Comparison of ENCODE assay signal across 16 mouse cellular contexts in the genomic region with DNA sequence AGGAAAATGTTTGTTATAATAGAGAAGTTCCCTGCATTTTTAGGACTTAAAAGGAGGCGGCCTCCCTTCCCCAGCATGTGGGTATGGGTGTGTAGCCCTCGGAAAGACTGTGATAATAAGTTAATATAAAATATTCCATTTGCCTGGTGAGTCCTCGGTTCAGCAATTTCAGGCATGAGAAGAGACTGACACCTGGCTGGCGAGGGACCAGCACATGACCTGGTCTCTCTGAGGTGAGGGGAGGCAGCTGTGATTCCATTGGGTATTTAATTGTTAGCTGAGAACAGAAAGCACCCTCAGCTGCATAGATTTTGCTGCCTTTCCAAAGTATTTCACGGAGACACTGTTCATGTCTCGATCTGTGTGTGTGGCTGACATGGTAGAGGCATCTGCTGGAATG.
DNase-seq lines count a peak whose midpoint lies in the region; ATAC-seq and TF ChIP-seq lines count a peak whose summit lies in the region.
"Had no signal": no experiment of that assay in that cellular context is flagged by ENCODE, and none has a peak within 500 bp of the region (broad histone marks: within the 10 kb centered on the region; RNA-seq: fewer than 3 reads in every experiment).

No protein-coding gene starts in this region.

- DNase-seq in kidney, adult 11 months: peak; percentile 70
- DNase-seq in forebrain, postnatal 0 days: no peak
- DNase-seq in kidney, adult 9 months: peak; percentile 84
- no peak for DNase-seq in cerebellum, postnatal 25 days
- no peak for DNase-seq in adrenal gland, adult 8-10 months
- no peak for DNase-seq in urinary bladder, postnatal 36 days (ENCODE audit: low spot score in 2 of 2)
- DNase-seq: B cell, adult 2 months; cerebellum, adult 8-10 months; gastrocnemius, postnatal 14 days; thymus, adult 2 months had no signal

- no peak for ATAC-seq in kidney, embryonic 14.5 days (ENCODE audit: low FRiP score, low TSS enrichment)
- ATAC-seq in forebrain, postnatal 0 days: peak; percentile 8; the same call in 1 of the 2 replicates
- peak; percentile 4; the same call in 1 of the 2 replicates for ATAC-seq in midbrain, embryonic 15.5 days (replicated peaks)
- ATAC-seq: inflammation-experienced regulatory T-cells, adult 6 months; lung, postnatal 0 days had no signal

- H3K27me3 ChIP-seq in kidney, embryonic 14.5 days (ENCODE audit: control insufficient read depth, insufficient read depth, low read length): no peaks in the 10 kb centered on the region
- H3K27me3 ChIP-seq in forebrain, postnatal 0 days (ENCODE audit: insufficient read depth, low read length): no peaks in the 10 kb centered on the region
- H3K27me3 ChIP-seq in midbrain, embryonic 15.5 days (replicated peaks): no peaks in the 10 kb centered on the region
- H3K27me3 ChIP-seq: heart, embryonic 13.5 days had no signal

- H3K4me1 ChIP-seq in kidney, embryonic 14.5 days (ENCODE audit: control insufficient read depth, insufficient read depth, low read length): peaks cover 15% of the 10 kb centered on the region
- H3K4me1 ChIP-seq in forebrain, postnatal 0 days (ENCODE audit: insufficient read depth): peaks cover 26% of the 10 kb centered on the region
- H3K4me1 ChIP-seq in midbrain, embryonic 15.5 days: peaks cover 51% of the 10 kb centered on the region

- no peak overlapping the region for H3K4me2 ChIP-seq in kidney, embryonic 14.5 days (replicated peaks; ENCODE audit: low read depth, low read length)
- no peak overlapping the region for H3K4me2 ChIP-seq in forebrain, postnatal 0 days (ENCODE audit: low read depth)
- H3K4me2 ChIP-seq in midbrain, embryonic 15.5 days: no peak overlapping the region
- H3K4me2 ChIP-seq: heart, embryonic 13.5 days had no signal

- no peaks in the 10 kb centered on the region for H3K9me3 ChIP-seq in kidney, embryonic 14.5 days (ENCODE audit: control insufficient read depth, low read length)
- H3K9me3 ChIP-seq in forebrain, postnatal 0 days (ENCODE audit: low read length): no peaks in the 10 kb centered on the region
- no peaks in the 10 kb centered on the region for H3K9me3 ChIP-seq in midbrain, embryonic 15.5 days

- 60% methylated on average over 6 of the region's 6 CpGs for WGBS in kidney, embryonic 14.5 days
- 47% methylated on average over 6 of the region's 6 CpGs for WGBS in forebrain, postnatal 0 days
- 52% methylated on average over 6 of the region's 6 CpGs for WGBS in midbrain, embryonic 15.5 days

- no peak overlapping the region for H3K9ac ChIP-seq in kidney, embryonic 14.5 days (ENCODE audit: low read depth, low read length)
- no peak overlapping the region for H3K9ac ChIP-seq in forebrain, postnatal 0 days
- no peak overlapping the region for H3K9ac ChIP-seq in midbrain, embryonic 15.5 days
- H3K9ac ChIP-seq: heart, embryonic 13.5 days had no signal

- H3K27ac ChIP-seq in kidney, embryonic 14.5 days (ENCODE audit: low read depth, low read length): no peak overlapping the region
- H3K27ac ChIP-seq in forebrain, postnatal 0 days (ENCODE audit: low read depth, low read length): peak overlapping the region; percentile 45; the same call in 1 of the 2 replicates
- H3K27ac ChIP-seq in midbrain, embryonic 15.5 days: peak overlapping the region; percentile 36; the same call in 1 of the 2 replicates
- H3K27ac ChIP-seq: heart, embryonic 13.5 days had no signal

- no peak overlapping the region for H3K4me3 ChIP-seq in kidney, embryonic 14.5 days (ENCODE audit: low read length)
- no peak overlapping the region for H3K4me3 ChIP-seq in forebrain, postnatal 0 days (ENCODE audit: low read depth, low read length)
- no peak overlapping the region for H3K4me3 ChIP-seq in midbrain, embryonic 15.5 days
- H3K4me3 ChIP-seq: heart, embryonic 13.5 days had no signal

- H3K36me3 ChIP-seq in kidney, embryonic 14.5 days (ENCODE audit: control insufficient read depth, insufficient read depth, low read length): no peaks in the 10 kb centered on the region
- H3K36me3 ChIP-seq in forebrain, postnatal 0 days (ENCODE audit: insufficient read depth): no peaks in the 10 kb centered on the region
- no peaks in the 10 kb centered on the region for H3K36me3 ChIP-seq in midbrain, embryonic 15.5 days (replicated peaks)
- H3K36me3 ChIP-seq: G1E; heart, embryonic 13.5 days had no signal

- TF ChIP-seq CTCF in forebrain, postnatal 0 days (IDR thresholded peaks at IDR 0.05; ENCODE audit: low read depth): no peak

Comparison
In these comparisons a context has a peak if more than half of its experiments do, and no peak if none do; other contexts are left out.
1. DNase-seq: peak in kidney, adult 11 months (single experiment) and kidney, adult 9 months (single experiment); none in forebrain, postnatal 0 days (single experiment), cerebellum, postnatal 25 days (0 of 2), adrenal gland, adult 8-10 months (single experiment) and urinary bladder, postnatal 36 days (0 of 2).